Mouse (Mus musculus) urinary bladder, postnatal 4 days (tissue): ENCODE measurements around the gene Rimbp2.

Source experiments
- DNase-seq, 2 experiments: peaks; one replicate each; pipeline ENCODE4 v3.0.0; 2021 to 2022; ENCODE audit warnings: low spot score in 2 of 2

Rimbp2 gene

DNA sequence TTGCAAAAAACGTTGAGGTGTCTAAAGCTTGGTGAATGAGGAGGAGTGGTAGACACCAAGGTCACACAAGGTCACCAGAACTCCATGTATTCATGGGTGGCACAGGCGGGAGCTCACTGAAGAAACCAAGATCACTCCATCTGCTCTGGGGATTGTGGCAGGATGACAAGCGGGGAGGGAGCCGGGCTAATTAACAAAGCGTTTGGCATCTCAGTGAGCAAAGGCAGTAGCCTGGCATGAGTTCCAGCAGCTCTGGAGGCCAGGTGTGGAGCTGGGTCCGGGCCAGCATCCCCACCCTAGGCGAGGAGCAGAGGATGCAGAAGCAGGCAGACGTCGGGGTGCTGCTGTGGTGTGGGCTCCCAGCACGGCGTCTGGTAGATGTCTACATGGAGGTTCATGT, 108.3 kb downstream of the Rimbp2 start:
- no peak for DNase-seq

DNA sequence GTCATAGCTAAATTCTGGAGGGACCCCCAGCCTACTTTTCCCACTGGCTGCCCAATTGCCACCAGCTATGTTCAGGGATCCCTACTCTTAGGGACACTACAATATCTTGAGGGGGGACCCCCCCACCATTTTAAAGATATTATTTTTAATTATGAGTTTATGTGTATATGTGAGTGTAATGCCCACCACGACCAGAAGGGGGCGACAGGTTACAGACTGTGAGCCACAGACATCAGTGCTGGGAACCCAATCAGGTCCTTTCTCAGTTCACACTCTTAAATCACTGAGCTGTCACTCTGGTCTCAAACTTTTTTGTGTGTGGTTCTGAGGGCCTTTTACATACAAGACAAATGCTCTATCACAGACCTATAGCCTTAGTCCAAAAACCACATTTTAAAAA, 109.3 kb downstream of the Rimbp2 start:
- DNase-seq: no peak

DNA sequence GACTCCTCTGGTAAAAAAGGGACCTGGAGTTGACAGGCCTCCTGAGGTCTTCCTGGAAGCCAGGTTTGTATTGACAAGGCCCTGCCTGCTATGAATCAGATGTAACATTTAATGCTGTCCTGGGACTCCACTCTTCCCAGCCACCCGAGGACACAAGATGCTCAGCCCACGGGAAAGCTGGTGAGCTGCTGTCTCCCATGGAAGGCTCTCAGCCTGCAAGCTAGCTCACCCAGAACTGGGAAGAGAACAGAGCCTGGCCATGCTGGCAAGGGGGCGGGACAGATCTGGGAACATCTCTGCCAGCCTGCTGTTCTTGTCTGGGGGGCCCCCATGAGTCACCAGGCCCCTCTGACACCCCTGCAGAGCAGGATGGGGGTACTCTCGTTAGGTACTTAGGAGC, 111.7 kb downstream of the Rimbp2 start:
- no peak for DNase-seq

DNA sequence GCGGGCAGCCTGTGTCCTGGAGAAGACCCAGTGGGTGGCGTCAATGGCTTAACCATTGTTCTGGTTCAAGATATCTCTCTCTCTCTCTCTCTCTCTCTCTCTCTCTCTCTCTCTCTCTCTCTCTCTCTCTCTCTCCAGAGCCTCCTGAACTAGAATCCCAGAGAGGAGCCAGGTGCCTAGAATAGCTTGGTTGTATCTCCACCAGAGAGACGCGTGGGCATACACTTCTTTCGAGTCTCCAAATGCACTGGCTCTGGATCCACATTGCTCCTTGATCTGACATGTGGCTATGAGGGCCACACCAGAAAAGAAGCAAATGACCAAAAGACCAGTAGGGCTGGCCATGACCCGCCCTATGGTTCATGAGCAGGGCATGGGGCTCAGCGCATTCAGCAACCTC, 116.2 kb downstream of the Rimbp2 start:
- no peak for DNase-seq

DNA sequence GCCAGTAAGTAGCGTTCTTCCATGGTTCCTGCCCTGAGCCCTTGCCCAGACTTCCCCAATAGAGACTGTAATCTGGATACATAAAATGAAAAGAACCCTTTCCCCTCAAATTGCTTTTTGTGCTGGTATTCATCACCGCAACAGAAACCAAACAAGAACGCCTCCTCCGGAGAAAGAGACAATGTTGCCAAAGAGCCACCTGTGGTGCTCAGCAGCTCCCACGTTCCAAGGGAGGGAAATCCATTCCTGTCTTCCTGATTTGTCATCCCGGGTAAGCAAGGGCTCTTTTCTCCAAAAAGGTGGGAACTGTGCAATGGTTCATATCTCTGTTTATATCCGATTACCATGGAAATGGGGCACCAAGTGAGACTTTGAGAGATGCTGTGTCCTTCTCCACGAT, 119.2 kb downstream of the Rimbp2 start:
- DNase-seq: no peak

DNA sequence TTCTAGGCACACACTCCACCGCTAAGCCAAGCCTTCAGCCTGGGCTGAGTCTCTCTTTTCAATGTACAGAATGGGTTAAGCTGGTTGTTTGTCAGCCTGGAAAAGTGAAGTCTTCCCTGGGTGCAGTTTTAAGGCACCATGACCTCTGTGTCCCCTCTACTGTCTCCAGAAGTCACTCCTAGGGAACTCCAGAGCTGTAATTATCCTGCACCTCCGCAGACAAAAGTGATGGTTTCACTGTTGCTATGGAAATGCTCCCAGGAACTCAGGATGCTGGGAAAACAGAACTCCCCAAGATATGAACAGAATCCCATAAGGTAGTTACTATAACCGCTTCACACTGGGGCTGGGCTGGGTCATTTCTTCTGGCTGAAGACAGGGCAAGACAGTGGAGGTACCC, 130.4 kb downstream of the Rimbp2 start:
- no peak for DNase-seq

DNA sequence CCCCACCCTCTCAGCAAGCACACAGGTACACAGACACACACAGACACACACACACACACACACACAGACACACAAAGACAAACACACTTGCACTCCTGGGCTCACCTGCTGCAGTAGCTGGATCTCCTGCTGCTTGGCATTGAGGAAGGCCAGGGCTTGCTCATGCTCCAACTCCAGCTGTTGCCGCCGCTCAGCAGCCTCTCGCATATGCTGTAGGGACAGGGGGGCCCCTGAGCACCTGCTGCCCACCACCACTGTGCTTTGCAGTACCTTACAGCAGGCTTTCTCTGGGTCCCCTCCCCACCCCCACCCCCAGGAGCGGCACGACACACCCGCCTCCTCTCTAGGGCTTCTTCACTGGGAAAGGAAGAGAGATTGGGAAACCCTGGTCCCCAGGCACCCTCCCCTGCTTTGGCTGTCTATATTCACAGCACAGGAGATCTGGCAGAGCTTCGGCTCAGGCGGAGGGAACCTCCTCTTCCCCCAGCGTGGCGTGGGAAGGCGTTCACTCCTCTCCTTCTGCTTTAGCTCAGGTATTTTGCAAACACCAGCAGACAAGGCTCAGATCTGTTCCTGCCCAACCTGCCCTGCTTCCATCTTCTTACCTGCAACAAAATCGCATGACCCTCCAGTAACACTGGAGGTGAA, 133.5 kb downstream of the Rimbp2 start:
- DNase-seq: no peak

DNA sequence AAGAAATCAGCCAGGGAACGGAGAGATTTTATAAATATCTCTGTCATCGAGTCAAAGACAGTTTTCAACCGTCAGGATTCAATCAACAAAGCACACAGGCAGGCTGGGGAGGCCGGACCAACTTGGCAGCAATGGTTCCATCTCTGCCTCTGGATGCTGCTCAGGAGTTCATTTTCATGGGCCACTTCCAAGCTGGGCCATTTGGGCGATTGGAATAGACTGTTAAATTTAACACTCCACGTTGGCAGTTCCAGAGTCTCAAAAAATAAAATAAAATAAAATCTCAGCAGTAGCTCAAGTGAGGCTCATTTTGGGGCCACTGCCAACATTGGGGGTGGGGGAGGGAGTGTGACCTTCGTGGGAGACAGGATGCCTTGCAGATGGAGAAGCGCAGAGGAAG, 137.7 kb downstream of the Rimbp2 start:
- no peak for DNase-seq

DNA sequence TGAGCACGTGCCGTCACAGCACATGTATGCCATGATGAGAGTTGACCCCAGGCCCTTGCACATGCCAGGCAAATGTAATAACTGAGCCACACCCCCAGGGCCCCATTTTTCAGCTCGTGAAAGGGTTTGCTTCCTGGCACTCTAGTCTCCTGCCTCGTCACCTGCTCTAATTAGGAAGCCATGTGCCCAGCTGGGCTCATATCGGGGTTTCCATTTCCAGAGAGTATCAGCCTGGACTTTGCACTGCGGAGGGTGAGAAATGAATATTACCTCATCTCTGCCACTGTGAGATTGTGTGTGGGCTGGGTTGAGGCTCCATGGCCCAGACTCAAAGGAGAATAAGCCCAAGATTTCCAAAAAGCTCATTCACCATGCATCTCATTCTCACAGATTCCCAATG, 138.2 kb downstream of the Rimbp2 start:
- no peak for DNase-seq

DNA sequence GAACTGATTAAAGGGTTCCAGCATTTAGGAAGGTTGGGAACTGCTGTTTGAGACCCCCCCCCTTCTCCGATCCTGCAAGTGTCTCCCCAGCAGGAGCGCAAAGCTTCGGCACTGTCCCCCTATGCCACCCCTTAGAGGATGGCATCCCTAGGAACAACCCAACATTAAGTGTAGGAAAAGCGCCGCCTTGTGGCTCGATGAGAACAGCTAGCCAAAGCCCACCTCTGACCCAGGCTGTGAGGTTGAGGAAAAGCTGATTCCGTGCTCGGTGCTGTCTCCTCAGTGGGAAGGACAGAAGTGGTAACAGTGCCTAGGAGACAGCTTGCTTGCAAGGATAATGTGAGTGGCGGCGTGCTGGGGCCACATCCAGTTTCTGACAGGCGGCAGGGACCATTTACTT, 140.2 kb downstream of the Rimbp2 start:
- DNase-seq: no peak

DNA sequence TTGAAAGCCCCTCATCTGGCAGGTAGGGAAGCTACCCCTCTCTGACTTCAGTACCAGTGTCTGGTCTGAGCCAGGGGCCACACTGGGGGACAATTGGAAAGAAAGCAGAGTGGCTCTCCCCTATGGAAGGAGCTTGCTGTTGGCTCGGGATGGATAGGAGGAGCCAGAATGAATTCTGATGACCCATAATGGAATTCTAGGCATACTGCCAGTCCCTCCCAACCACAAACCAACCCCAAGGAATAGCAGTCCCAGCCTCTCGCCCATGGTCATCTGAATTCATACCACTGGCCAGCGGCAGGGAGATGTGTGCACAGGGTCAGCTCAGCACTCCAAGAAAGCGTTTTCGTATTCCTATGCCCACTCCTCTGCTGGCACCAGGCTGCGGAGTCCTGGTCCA, 141.9 kb downstream of the Rimbp2 start:
- no peak for DNase-seq

DNA sequence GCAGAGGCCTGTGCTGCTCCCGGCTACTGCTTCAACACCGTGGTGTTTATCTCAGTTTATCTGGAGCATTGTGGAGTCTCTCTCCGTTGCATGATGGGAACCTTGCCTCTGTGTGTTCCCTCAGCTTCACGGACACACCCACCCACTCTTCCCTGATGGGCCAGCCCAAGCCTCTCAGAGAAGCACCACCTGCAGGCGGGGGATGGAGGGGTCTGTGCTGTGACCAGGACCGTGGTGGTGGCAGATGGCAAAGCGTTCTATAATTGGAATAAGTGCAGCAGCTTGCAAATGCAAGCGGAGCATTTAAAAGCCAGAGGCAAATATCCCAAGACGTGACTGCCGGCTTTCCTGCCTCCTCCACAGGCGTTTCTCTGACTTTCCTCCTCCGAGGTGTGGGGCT, 143.3 kb downstream of the Rimbp2 start:
- no peak for DNase-seq

DNA sequence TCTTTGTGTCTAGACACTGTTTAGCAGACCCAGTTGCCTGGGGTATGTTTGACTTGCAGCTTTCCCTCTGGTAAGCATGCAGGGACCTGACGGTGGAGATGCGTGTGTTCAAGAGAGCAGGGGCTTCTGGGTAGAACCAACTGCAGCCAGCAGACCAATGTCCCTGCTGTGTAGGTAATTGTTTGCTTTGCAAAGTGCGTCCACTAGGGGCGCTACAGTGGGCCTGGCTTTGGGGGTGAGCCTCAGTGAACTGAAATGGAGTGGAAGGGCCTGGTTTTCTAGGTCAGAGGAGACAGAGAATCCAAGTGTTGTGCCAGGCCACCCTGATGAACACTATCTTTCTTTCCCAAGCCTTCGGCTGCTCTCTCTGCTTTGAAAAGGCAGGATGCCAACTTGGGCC, 143.9 kb downstream of the Rimbp2 start:
- DNase-seq: no peak

DNA sequence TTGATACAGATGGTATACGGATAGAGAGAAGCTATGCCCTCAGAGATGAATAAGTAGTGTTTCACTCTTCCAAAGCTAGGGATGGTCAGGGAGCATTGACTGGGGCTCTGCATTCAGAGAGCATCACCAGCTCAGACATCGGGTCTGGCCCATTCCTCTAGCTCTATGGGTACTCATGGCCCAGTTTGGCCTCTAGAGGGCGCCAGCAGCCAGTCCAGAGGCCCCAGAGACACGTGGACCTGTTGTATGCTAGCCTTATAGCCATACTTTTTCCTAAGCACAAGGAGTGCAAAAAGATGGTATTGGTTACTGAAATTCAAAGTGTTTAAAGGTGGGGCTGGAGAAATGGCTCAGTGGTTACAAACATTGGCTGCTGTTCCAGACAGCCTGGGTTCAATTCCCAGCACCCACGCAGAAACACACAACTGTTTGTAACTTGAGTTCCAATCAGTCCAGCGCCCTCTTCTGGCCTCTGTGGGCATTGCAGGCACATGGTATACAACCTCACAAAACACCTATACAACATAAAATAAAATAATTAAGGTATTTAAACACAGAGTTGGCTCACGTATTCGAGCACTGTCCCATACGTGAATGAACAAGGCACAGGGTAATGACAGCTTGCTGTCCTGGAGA, 144.6 kb downstream of the Rimbp2 start:
- no peak for DNase-seq

DNA sequence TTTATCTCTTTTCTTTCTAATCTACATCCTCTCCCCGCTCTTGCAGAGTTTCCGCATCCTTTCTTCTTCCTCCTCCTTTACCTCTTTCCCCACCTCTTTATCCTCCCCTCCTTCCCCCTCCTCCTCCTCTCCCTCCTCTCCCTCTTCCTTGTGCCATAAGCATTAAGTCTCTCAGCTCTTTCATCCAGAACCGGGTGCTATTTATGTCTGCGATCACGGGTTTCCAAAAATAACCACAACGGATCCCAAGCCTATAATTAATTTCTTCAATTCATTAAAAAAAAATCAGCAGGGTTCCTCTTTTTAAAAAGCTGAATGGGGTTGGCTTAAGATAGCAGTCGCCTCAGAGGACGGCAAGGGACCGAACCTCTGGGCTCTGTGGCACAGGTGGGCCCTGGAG, 145.9 kb downstream of the Rimbp2 start:
- no peak for DNase-seq

DNA sequence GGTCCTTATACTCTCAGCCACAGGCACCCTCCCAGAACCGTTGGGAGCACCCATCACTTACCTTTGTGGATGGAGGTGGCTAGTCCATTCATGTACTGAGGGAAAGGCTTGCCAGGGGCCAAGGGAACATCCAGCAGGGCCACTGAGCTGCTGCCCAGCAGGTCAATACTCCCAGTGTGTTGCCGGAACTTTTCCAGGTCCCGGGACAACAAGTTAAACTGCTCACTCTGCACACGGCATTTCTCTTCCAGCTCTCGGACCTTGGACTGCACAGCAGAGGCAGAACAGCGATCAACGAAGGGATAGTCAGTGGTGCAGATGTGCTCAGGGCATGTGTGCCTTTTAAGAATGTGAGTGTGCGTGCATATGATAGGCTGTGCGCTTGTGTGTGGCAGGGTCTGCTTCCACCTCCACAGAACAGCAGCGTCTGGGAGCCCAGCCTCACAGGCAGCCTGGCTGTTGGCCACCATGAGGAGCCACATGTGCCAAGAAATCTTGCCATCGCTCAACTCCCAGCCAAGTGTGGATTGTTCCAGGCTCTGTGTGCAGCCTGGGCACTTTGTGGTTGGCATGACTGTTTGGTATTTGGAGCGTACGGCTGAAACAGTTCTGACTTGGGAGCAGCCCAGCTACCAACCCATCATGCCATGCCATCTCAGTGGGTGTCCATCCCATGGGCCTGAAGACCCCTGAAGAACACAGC, 146.8 kb downstream of the Rimbp2 start:
- DNase-seq: no peak

DNA sequence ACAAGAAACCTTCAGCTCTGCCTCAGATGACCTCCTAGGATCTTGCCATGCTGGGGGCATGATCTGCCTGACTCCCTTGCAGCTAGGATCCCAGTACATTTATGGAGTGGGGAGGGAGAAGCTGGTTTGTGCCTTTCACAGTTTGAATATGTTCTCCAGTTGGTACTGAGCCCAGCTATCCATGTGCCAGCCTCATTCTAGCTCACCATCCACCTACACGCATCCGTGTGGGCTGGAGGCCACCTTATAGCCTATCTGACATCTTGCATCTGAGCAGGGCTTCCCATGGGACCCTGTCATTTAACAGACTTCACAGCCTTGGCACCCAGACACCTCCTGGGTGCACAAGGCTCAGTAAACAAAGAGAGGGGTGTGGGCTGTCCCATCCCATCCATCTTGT, 148.2 kb downstream of the Rimbp2 start:
- DNase-seq: no peak

DNA sequence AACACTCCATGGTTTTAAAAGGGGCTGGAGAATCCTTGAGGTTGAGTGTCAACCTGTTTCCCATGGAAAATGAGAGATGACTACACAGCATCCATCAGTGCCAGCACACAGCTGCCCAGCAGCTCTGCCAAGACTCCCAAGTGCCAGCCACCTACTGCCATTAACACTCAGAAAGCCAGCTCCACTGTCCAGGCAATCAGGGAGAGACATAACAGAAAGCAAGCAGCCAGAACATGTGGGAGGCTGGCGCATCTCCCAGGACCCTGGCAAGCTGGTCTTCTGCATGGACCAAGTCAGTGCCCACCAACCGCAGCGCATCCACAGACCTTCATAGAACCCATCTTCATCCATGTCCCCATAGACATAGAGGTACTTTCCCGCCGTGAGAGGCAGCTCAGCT, 152.7 kb downstream of the Rimbp2 start:
- DNase-seq: no peak

DNA sequence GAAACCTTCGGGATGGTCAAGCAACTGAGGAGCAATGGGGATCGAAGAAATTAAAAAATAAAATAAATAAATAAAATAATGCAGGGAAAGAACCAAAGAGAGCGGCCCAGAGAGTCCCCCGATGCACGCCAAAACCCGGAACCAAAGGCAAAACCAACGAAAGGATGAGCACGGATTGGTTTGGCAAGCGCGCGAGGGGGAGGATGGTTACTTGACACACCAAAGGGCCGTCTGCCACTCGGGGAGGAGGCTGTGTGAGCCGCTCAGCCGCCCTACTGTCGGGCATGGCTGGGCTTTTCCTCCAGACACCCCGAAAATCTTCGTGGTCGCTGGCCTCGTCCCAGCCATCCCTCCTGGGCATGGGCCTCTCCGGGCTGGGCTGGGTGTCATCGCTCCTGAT, 171.7 kb downstream of the Rimbp2 start:
- DNase-seq: no peak

DNA sequence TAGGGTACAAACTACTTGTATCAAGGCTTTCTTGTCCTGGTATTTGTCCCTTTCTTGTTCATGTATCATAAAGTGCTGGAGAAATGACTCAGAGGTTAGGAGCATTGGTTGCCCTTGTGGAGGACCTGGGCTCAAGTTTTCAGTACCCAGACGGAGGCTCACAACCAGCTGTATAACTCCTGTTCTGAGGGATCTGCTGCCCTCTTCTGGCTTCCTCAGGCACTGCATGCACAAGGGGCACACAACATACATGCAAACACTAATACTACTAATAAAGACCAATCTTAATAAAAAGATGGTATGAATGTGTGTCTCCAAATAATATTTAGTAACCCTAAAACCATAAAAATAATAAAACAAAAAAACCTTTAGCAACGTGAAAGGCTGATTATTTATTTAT, 176.9 kb downstream of the Rimbp2 start:
- DNase-seq: no peak

DNA sequence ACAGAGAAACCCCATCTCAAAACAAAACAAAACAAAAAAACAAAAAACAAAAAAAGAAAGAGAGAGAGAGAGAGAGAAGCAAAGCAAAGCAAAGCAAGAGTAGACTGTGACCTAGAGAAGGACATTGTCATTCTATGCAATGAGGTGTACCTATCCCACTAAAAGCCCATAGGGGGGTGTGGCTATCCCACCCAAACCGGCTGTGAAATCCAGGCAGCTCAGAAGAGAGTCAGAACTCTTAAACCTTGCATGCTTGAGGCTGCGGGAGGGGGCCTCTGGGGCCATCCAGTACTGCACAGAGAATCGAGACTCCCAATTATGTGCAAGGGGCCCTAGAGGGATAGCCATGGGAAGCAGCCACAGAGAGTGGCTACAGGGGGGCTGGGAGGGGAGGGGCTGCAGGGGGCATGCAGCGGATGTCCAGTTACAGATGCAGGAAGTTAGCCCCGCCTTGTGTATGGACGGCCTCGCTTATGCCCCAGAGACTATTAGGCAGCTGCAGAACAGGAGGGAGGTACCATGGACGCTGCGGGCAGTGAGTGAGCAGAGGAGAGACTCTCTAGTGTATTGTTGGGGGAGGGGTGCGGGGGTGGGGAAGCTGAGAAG, 184.2 kb downstream of the Rimbp2 start:
- no peak for DNase-seq

DNA sequence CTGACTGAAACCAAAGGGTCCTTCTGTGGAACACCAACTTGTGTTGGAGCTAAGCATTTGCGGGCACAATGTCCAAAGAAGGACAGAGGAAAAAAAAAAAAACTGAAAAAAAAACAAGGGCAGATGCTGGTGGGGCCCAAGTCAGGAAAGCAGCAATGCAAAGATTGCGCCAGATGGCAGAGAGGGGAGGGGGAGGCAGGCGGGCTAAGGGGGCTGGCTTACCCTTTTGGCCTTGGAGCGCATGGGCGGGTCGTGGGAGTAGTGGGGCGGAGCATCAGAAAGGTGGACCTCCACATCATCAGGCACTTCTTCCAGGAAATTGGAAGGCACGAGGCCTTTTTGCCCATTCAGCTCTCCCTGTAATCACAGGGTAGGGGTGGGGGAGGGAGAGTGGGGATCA, 192.2 kb downstream of the Rimbp2 start:
- DNase-seq: no peak

DNA sequence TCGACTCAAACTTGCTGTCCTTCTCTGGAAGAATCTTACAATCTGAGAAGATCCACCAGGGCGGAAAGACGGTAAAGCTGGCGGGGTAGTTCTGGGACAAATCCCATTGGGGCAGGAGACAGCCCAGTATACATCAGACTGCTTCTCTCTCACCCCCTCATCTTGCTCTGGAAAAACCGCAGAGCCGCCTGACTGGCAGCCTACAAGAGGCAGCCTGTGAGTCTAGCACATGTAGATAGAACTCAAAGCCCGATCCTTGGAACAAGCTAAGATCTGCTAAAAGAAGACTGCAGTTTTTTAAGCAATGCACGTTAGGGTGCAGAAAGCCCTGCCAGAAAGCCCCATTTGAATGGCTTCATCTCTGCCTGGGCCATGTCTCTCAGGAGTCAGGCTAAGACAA, 207.0 kb downstream of the Rimbp2 start:
- DNase-seq: peak in 1 of 2 experiments; percentile 49
